Mouse (Mus musculus): Measurements from ENCODE around the gene BC048507. TPM values are rescaled to one million over a fixed set of nuclear protein-coding genes. Genes with fewer than 3 reads are reported as not detected.
"Not testable (repeated sequence)": the region's sequence is repeated elsewhere in the genome, so short reads cannot be mapped to it uniquely, and the experiment has no call there.

BC048507 gene
- polyA plus RNA-seq, 1 experiment from 2014 or later: not detected

GRCm38 (mm10) chr13:67857317-67857716 is 5.8 kb upstream of the BC048507 start:
- Histone ChIP-seq H3K27ac (replicated peaks) (no peak overlapping the region), H3K36me3 (replicated peaks) (no peaks in the 10 kb centered on the region), H3K4me3 (replicated peaks) (no peak overlapping the region), H3K4me1 (replicated peaks) (no peaks in the 10 kb centered on the region), H3K27me3 (no peaks in the 10 kb centered on the region), H3K9ac (no peak overlapping the region), H3K9me3 (replicated peaks) (no peaks in the 10 kb centered on the region), H3K4me2 (no peak overlapping the region)
- WGBS (ENCODE audit: insufficient replicate concordance): 26% methylated on average over 1 of the region's 1 CpGs
- ATAC-seq (ENCODE audit: insufficient read depth): no peak

GRCm38 (mm10) chr13:67862508-67862907 is 618 bp upstream of the BC048507 start:
- no peak for ATAC-seq (ENCODE audit: insufficient read depth)

GRCm38 (mm10) chr13:67864764-67865350 is 1.7 kb downstream of the BC048507 start:
- no peak for ATAC-seq (ENCODE audit: insufficient read depth)
- Histone ChIP-seq H3K4me2 (no peak overlapping the region), H3K4me1 (replicated peaks) (no peaks in the 10 kb centered on the region), H3K9me3 (replicated peaks) (no peaks in the 10 kb centered on the region), H3K9ac (no peak overlapping the region), H3K27ac (replicated peaks) (no peak overlapping the region), H3K36me3 (replicated peaks) (no peaks in the 10 kb centered on the region), H3K27me3 (no peaks in the 10 kb centered on the region), H3K4me3 (replicated peaks) (no peak overlapping the region)
- WGBS (ENCODE audit: insufficient replicate concordance): 51% methylated on average over 5 of the region's 5 CpGs

More at GRCm38 (mm10) chr13:67862508-67862907, 618 bp upstream of the BC048507 start:
- Histone ChIP-seq H3K27me3 (no peaks in the 10 kb centered on the region), H3K4me1 (replicated peaks) (no peaks in the 10 kb centered on the region), H3K4me2 (no peak overlapping the region), H3K27ac (replicated peaks) (no peak overlapping the region), H3K36me3 (replicated peaks) (no peaks in the 10 kb centered on the region), H3K4me3 (replicated peaks) (no peak overlapping the region), H3K9ac (no peak overlapping the region), H3K9me3 (replicated peaks) (no peaks in the 10 kb centered on the region)
- 70% methylated on average over 9 of the region's 9 CpGs for WGBS (ENCODE audit: insufficient replicate concordance)

GRCm38 (mm10) chr13:67867899-67868298 is 4.8 kb downstream of the BC048507 start:
- H3K4me3 ChIP-seq (replicated peaks): no peak overlapping the region
- 24% methylated on average over 3 of the region's 3 CpGs for WGBS (ENCODE audit: insufficient replicate concordance)
- ATAC-seq (ENCODE audit: insufficient read depth): no peak

DNA sequence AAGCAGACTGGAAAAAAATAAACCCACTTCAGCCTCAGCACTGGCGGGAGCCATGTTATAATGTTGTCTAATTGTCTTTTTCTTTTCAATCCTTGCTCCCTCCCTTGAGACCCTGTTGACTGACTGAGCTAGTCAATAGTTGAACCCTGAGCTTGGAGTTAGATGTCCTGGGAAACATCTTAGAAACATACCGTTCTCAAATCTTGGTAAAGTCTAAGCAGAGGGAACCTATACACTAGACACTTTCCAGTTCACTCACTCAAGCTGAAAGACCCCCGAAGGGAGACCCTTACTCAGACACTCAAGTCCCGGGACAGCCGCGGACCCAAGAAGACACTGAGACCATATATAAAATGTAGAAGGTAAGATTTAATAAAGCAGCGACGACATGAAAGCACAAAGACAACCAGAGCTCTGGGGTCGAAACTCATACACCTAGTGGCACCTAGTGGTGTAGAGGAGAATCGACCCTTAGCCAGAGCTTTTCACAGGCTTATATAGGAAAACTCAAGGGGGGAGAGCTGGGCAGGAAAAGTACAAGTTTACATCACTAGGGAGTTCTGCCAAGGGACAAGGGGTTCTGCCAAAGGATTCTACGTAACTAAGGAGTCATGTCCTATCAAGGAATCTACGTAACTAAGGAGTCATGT is 13.0 kb downstream of the BC048507 start:
- H3K4me3 ChIP-seq (replicated peaks); H3K4me2 ChIP-seq; H3K27me3 ChIP-seq; H3K9ac ChIP-seq; ATAC-seq (ENCODE audit: insufficient read depth); H3K36me3 ChIP-seq (replicated peaks); H3K4me1 ChIP-seq (replicated peaks); H3K9me3 ChIP-seq (replicated peaks); H3K27ac ChIP-seq (replicated peaks): not testable (repeated sequence)
- WGBS (ENCODE audit: insufficient replicate concordance): 38% methylated on average over 8 of the region's 12 CpGs

More at GRCm38 (mm10) chr13:67867899-67868298, 4.8 kb downstream of the BC048507 start:
- Histone ChIP-seq H3K4me2 (no peak overlapping the region), H3K27ac (replicated peaks) (no peak overlapping the region), H3K27me3 (no peaks in the 10 kb centered on the region), H3K4me1 (replicated peaks) (no peaks in the 10 kb centered on the region), H3K9me3 (replicated peaks) (no peaks in the 10 kb centered on the region), H3K9ac (no peak overlapping the region), H3K36me3 (replicated peaks) (no peaks in the 10 kb centered on the region)

- Histone ChIP-seq H3K4me2 (no peak overlapping the region), H3K27me3 (no peaks in the 10 kb centered on the region), H3K4me3 (replicated peaks) (no peak overlapping the region), H3K4me1 (replicated peaks) (no peaks in the 10 kb centered on the region), H3K36me3 (replicated peaks) (no peaks in the 10 kb centered on the region), H3K9ac (no peak overlapping the region), H3K9me3 (replicated peaks) (no peaks in the 10 kb centered on the region), H3K27ac (replicated peaks) (no peak overlapping the region)
- WGBS (ENCODE audit: insufficient replicate concordance): 47% methylated on average over 6 of the region's 7 CpGs
- no peak for ATAC-seq (ENCODE audit: insufficient read depth)
Observed at GRCm38 (mm10) chr13:67876699-67877254, 13.7 kb downstream of the BC048507 start.

- Histone ChIP-seq H3K9me3 (replicated peaks) (0 out of 2 replicates have a peak, but pooled peaks cover 5% of the 10 kb centered on the region), H3K4me2 (no peak overlapping the region), H3K36me3 (replicated peaks) (no peaks in the 10 kb centered on the region), H3K9ac (no peak overlapping the region), H3K27me3 (no peaks in the 10 kb centered on the region), H3K27ac (replicated peaks) (no peak overlapping the region), H3K4me1 (replicated peaks) (no peaks in the 10 kb centered on the region), H3K4me3 (replicated peaks) (no peak overlapping the region)
- 70% methylated on average over 8 of the region's 8 CpGs for WGBS (ENCODE audit: insufficient replicate concordance)
- ATAC-seq (ENCODE audit: insufficient read depth): no peak
Observed at GRCm38 (mm10) chr13:67883966-67884365, 20.8 kb downstream of the BC048507 start.

- H3K4me2 ChIP-seq: no peak overlapping the region
- H3K36me3 ChIP-seq (replicated peaks): no peaks in the 10 kb centered on the region
- H3K9me3 ChIP-seq (replicated peaks): peaks cover 12% of the 10 kb centered on the region; the same call in 1 of the 2 replicates
- H3K27ac ChIP-seq (replicated peaks): no peak overlapping the region
- 20% methylated on average over 5 of the region's 5 CpGs for WGBS (ENCODE audit: insufficient replicate concordance)
- H3K4me1 ChIP-seq (replicated peaks): no peaks in the 10 kb centered on the region
- no peaks in the 10 kb centered on the region for H3K27me3 ChIP-seq
- no peak for ATAC-seq (ENCODE audit: insufficient read depth)
- H3K4me3 ChIP-seq (replicated peaks): no peak overlapping the region
- no peak overlapping the region for H3K9ac ChIP-seq
Observed at GRCm38 (mm10) chr13:67909759-67910158, 46.6 kb downstream of the BC048507 start.

Other genes starting within 250 kb of the BC048507 start
- gene Gm49345, start 225.6 kb upstream of the BC048507 start, polyA plus RNA-seq (2015; fragmentation: Nextera tagmentation; extraction: Ambion mirVana): 0.40 TPM in 1 of 2 replicates, not detected in the other
- 0.75 and 1.0 TPM in 2 replicates for gene Zfp729a, start 225.5 kb upstream of the BC048507 start, polyA plus RNA-seq (2015; fragmentation: Nextera tagmentation; extraction: Ambion mirVana)
- gene Zfp738, start 176.3 kb upstream of the BC048507 start, polyA plus RNA-seq (2015; fragmentation: Nextera tagmentation; extraction: Ambion mirVana): 1.8 and 2.0 TPM in 2 replicates
- 1.4 and 1.5 TPM in 2 replicates for gene Zfp65, start 134.2 kb upstream of the BC048507 start, polyA plus RNA-seq (2015; fragmentation: Nextera tagmentation; extraction: Ambion mirVana)
- gene Zfp85, start 108.1 kb upstream of the BC048507 start, polyA plus RNA-seq (2015; fragmentation: Nextera tagmentation; extraction: Ambion mirVana): 0.96 and 1.3 TPM in 2 replicates
- 0.53 TPM in 2 replicates for gene Zfp493, start 83.6 kb upstream of the BC048507 start, polyA plus RNA-seq (2015; fragmentation: Nextera tagmentation; extraction: Ambion mirVana)
- gene Zfp273, start 49.6 kb upstream of the BC048507 start, polyA plus RNA-seq (2015; fragmentation: Nextera tagmentation; extraction: Ambion mirVana): 1.3 and 1.4 TPM in 2 replicates
- 0.18 and 0.31 TPM in 2 replicates for gene Gm10037, start 32.2 kb upstream of the BC048507 start, polyA plus RNA-seq (2015; fragmentation: Nextera tagmentation; extraction: Ambion mirVana)

Measured in liver, embryonic 15.5 days (tissue).